Mouse (Mus musculus): ENCODE results near the gene Sumf1. TPM values are rescaled to one million over a fixed set of nuclear protein-coding genes. Genes with fewer than 3 reads are reported as not detected.

Gene Sumf1
- total RNA-seq, 2 experiments from 2014 or later: 18.0 to 21.5 TPM

- no peak for DNase-seq
These were observed 21.7 kb upstream of the Sumf1 start for GRCm38 (mm10) chr6:108206914-108207566.

- DNase-seq: no peak
These were observed 20.8 kb upstream of the Sumf1 start for GRCm38 (mm10) chr6:108206145-108206544.

GRCm38 (mm10) chr6:108204322-108204721 is 18.9 kb upstream of the Sumf1 start:
- no peak for DNase-seq

GRCm38 (mm10) chr6:108198286-108198685 is 12.9 kb upstream of the Sumf1 start:
- DNase-seq: no peak

GRCm38 (mm10) chr6:108197117-108197516 is 11.7 kb upstream of the Sumf1 start:
- no peak for DNase-seq

- no peak for DNase-seq
These were observed 11.3 kb upstream of the Sumf1 start for GRCm38 (mm10) chr6:108196665-108197064.

GRCm38 (mm10) chr6:108192632-108193031 is 7.2 kb upstream of the Sumf1 start:
- no peak for DNase-seq

- DNase-seq: no peak
These were observed 5.3 kb upstream of the Sumf1 start for GRCm38 (mm10) chr6:108190690-108191089.

GRCm38 (mm10) chr6:108185685-108186009 is 265 bp upstream of the Sumf1 start:
- no peak for DNase-seq

GRCm38 (mm10) chr6:108179087-108179486 is 6.3 kb downstream of the Sumf1 start:
- DNase-seq: no peak

- DNase-seq: peak; percentile 24
These were observed 11.2 kb downstream of the Sumf1 start for GRCm38 (mm10) chr6:108174181-108174580.

GRCm38 (mm10) chr6:108172219-108172618 is 13.2 kb downstream of the Sumf1 start:
- DNase-seq: no peak

- DNase-seq: no peak
These were observed 15.9 kb downstream of the Sumf1 start for GRCm38 (mm10) chr6:108169466-108169865.

GRCm38 (mm10) chr6:108168723-108169122 is 16.7 kb downstream of the Sumf1 start:
- DNase-seq: no peak

- no peak for DNase-seq
These were observed 17.3 kb downstream of the Sumf1 start for GRCm38 (mm10) chr6:108167946-108168680.

- no peak for DNase-seq
These were observed 19.8 kb downstream of the Sumf1 start for GRCm38 (mm10) chr6:108165598-108165997.

GRCm38 (mm10) chr6:108164935-108165334 is 20.4 kb downstream of the Sumf1 start:
- no peak for DNase-seq

GRCm38 (mm10) chr6:108160608-108161007 is 24.8 kb downstream of the Sumf1 start:
- no peak for DNase-seq

GRCm38 (mm10) chr6:108156881-108157280 is 28.5 kb downstream of the Sumf1 start:
- DNase-seq: no peak

GRCm38 (mm10) chr6:108154243-108154642 is 31.1 kb downstream of the Sumf1 start:
- no peak for DNase-seq

- peak; percentile 40 for DNase-seq
These were observed 32.6 kb downstream of the Sumf1 start for GRCm38 (mm10) chr6:108152661-108153269.

GRCm38 (mm10) chr6:108152081-108152480 is 33.3 kb downstream of the Sumf1 start:
- DNase-seq: no peak

GRCm38 (mm10) chr6:108149235-108149634 is 36.1 kb downstream of the Sumf1 start:
- no peak for DNase-seq

GRCm38 (mm10) chr6:108148435-108148834 is 36.9 kb downstream of the Sumf1 start:
- DNase-seq: no peak

All from heart, postnatal 4 days (tissue).